Mouse (Mus musculus) intestine, embryonic 16.5 days (tissue): ENCODE measurements at regions not wholly inside any gene's neighbourhood (a gene's known extent, or its start where the extent isn't known, plus 50 kb on each side); places are given as distances from the start of the nearest gene placed in this dataset.

Experiments
- ATAC-seq: fragments of 200-750 bp; cut with Nextera tagmentation; 2 replicates; pipeline ENCODE4 v1.8.0; 2017; ENCODE audit warnings: moderate TSS enrichment, moderate library complexity
- H3K27ac ChIP-seq: fragments of 300-500 bp; sonication (generic); 2 replicates; pipeline ENCODE4 v1.5.1; 2014; ENCODE audit warnings: mild to moderate bottlenecking, low read length
- H3K27me3 ChIP-seq: fragments of 300-500 bp; sonication (generic); replicated peaks from 2 replicates; pipeline ENCODE4 v1.6.1; 2014; ENCODE audit warnings: low read length, control low read depth, mixed read lengths; ENCODE audit not compliant: control insufficient read depth, insufficient read depth
- H3K36me3 ChIP-seq: fragments of 300-500 bp; sonication (generic); 2 replicates; pipeline ENCODE4 v1.6.1; 2014; ENCODE audit warnings: low read length, control low read depth; ENCODE audit not compliant: control insufficient read depth, insufficient read depth
- H3K4me1 ChIP-seq: fragments of 300-500 bp; sonication (generic); 2 replicates; pipeline ENCODE4 v1.6.1; 2014; ENCODE audit warnings: low read length, control low read depth, mixed read lengths; ENCODE audit not compliant: control insufficient read depth, insufficient read depth
- H3K4me2 ChIP-seq: fragments of 300-500 bp; sonication (generic); 2 replicates; pipeline ENCODE4 v1.6.1; 2014; ENCODE audit warnings: low read depth, low read length, control low read depth
- H3K4me3 ChIP-seq: fragments of 300-500 bp; sonication (generic); 2 replicates; pipeline ENCODE4 v1.5.1; 2014; ENCODE audit warnings: mild to moderate bottlenecking, low read length
- H3K9ac ChIP-seq: fragments of 300-500 bp; sonication (generic); 2 replicates; pipeline ENCODE4 v1.6.1; 2014; ENCODE audit warnings: low read depth, low read length
- H3K9me3 ChIP-seq: fragments of 300-500 bp; sonication (generic); 2 replicates; pipeline ENCODE4 v1.6.1; 2016; ENCODE audit warnings: low read length, control low read depth; ENCODE audit not compliant: control insufficient read depth
- WGBS: fragments of 180-500 bp; shearing (Covaris S2); extraction: QIAGEN DNeasy Blood & Tissue Kit; methylation state at CpG from one replicate; pipeline ENCODE4 v1.1.7; 2014; 5-methylcytosine and 5-hydroxymethylcytosine counted together

DNA sequence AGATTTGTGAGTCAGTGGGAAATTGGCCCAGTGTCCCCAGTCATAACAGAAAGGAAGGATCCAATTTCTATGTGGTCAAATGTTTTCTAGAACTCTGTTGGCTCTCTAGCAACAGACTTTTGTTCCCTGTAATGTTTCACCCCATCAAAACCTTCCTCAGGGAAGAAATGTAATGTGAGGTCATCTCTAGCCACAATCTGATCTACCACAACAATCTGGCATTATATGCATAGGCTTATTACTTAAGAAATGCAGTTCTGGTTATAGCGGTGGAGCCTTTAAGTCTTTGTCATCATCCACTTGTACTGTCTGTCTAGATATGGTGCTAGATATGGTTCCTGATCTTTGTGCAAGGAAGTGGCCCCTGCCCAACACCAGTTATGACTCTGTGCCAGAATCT is 178.4 kb upstream of the Pdzrn3 start:
- H3K4me3 ChIP-seq: no peak overlapping the region
- no peaks in the 10 kb centered on the region for H3K9me3 ChIP-seq
- H3K27me3 ChIP-seq: no peaks in the 10 kb centered on the region
- H3K4me1 ChIP-seq: no peaks in the 10 kb centered on the region
- H3K4me2 ChIP-seq: no peak overlapping the region
- H3K36me3 ChIP-seq: no peaks in the 10 kb centered on the region
- no peak overlapping the region for H3K27ac ChIP-seq
- 93% methylated on average over 1 of the region's 1 CpGs for WGBS
- H3K9ac ChIP-seq: no peak overlapping the region
- ATAC-seq: no peak

DNA sequence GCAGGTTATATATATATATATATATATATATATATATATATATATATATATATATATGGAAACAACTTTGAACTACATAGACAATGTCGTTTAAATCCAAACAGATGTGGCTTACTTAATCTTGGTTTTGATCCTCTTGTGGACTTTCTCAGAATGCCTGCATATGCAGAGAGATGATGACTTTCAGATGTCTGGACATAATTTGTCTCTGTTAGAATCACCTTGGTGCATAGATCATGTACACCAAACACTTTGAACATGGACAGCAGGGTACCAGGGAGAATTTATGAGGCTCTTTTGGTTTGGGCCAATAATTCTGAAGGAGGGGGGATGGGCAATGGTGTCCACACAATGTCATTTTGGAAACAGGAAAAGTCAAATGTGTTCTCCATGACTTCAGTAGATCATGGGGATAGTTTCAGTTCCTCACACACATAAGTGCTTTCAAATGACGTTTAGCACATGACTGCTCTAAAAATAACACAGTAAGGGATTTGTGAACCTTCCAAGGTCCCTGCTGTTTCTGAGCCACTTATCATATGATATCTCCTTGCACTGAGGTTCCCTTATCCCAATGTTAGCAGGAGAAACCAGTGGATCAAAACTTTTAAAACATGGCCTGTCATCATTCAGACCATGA is 177.4 kb upstream of the Pdzrn3 start:
- H3K27ac ChIP-seq: no peak overlapping the region
- no peaks in the 10 kb centered on the region for H3K27me3 ChIP-seq
- H3K4me3 ChIP-seq: no peak overlapping the region
- H3K36me3 ChIP-seq: no peaks in the 10 kb centered on the region
- no peak for ATAC-seq
- no peak overlapping the region for H3K9ac ChIP-seq
- 45% methylated on average over 2 of the region's 2 CpGs for WGBS
- no peaks in the 10 kb centered on the region for H3K9me3 ChIP-seq
- no peaks in the 10 kb centered on the region for H3K4me1 ChIP-seq
- H3K4me2 ChIP-seq: no peak overlapping the region

DNA sequence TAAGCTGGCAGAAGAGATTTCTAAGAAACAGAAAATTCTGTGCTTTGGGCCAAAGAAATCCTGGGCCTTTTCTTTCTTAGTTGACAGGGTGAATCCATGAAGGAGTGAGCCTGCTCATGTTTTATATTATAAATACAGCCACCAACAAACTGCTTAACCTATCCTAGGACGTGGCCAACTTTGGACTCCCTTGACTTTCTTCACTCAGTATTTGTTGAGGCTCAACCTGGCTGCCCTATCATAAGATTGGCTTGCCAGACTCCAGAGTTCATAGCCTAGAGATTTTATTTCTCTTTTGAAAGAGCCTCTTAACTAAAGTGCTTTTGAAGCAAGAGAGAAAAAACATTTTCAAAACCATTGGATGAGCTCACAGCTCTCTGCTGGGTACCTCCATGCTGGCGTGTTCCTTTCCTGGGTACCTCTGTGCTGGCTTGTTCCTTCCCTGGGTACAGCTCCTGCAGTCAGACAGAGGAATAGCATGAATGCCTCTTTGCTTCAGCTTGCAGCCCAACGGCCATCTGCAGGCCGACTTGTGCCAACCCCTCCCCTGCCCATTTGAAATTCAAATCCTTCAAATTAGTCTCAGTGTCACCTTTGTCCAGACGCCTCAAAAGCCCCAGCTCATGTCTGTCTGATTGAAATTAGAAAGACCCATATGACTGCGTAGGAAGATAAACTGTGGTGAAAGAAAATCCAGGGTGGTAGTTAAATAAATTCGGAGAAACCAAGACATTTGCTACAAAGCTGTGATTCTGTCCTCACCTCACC is 173.0 kb upstream of the Pdzrn3 start:
- ATAC-seq: no peak
- 45% methylated on average over 7 of the region's 7 CpGs for whole genome bisulfite sequencing
- Histone ChIP-seq H3K4me2 (no peak overlapping the region), H3K9ac (no peak overlapping the region), H3K27ac (no peak overlapping the region), H3K4me1 (no peaks in the 10 kb centered on the region), H3K9me3 (no peaks in the 10 kb centered on the region), H3K36me3 (no peaks in the 10 kb centered on the region), H3K27me3 (no peaks in the 10 kb centered on the region), H3K4me3 (no peak overlapping the region)

DNA sequence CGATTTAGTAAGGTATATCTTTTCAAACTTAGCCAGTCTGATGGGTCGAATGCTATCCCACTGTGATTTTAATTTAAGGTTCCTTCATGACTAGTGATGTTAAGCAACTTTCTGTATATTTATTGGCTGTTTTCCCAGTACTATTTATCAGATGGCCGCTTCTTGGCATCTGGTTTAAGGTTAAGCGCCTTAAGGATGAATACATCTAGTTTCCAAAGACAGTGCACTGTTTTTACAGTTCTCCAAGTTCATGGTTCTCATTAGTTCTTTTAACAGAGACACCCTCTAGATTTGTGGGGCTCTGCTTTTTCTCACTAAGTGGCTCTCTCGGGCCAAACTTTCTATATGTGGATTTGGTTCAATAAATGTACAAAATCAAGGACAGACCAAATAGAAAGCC is 159.9 kb upstream of the Pdzrn3 start:
- 0 out of 2 replicates have a peak, but pooled peaks have one; percentile 33 for ATAC-seq
- no peaks in the 10 kb centered on the region for H3K4me1 ChIP-seq
- no peak overlapping the region for H3K4me2 ChIP-seq
- H3K9me3 ChIP-seq: no peaks in the 10 kb centered on the region
- H3K27ac ChIP-seq: no peak overlapping the region
- H3K9ac ChIP-seq: no peak overlapping the region
- H3K4me3 ChIP-seq: no peak overlapping the region
- H3K36me3 ChIP-seq: no peaks in the 10 kb centered on the region
- H3K27me3 ChIP-seq: no peaks in the 10 kb centered on the region; the same call in 1 of the 2 replicates
- WGBS: 57% methylated on average over 5 of the region's 5 CpGs

DNA sequence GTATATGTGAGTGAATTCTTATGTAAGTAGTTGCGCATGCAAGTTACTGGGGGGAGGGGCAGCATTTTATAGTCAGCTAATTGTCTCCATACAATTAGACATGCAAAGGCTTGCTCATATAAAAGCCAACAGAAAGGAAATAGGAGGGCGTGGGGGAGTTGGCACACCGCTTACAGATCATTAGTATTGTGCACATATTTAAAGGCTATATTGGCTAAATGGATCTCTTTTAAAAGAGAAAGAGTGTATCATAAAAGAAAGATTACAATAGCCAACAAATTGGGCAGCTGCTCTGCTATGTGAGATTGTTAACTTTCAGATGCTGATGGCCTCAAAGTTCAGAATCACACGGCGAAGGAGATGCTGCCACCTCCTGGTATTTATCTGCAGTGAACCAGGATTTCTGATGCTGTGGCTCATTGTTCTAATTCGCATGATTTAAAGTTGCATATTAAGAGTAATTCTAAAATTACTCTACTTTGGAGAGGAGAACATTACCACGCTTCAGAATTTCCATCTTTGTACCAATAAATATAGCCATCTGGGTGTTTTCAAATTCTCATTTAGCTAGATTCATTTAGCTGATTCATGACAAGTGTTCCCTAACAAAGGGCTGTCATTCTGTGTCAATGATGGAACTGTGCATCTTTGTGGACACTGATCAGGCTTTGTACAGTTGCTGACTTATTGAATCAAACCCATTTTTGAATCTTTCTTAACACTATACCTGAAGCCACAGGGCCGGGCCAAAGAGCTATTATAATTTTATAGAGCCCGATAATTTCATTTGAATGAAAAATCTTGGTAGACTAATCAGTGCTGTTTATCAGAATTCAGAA is 156.7 kb upstream of the Pdzrn3 start:
- no peaks in the 10 kb centered on the region for H3K9me3 ChIP-seq
- no peaks in the 10 kb centered on the region for H3K36me3 ChIP-seq
- no peak for ATAC-seq
- H3K9ac ChIP-seq: no peak overlapping the region
- H3K27me3 ChIP-seq: no peaks in the 10 kb centered on the region; the same call in 1 of the 2 replicates
- H3K4me3 ChIP-seq: no peak overlapping the region
- WGBS: 50% methylated on average over 9 of the region's 9 CpGs
- H3K4me2 ChIP-seq: no peak overlapping the region
- no peaks in the 10 kb centered on the region for H3K4me1 ChIP-seq
- no peak overlapping the region for H3K27ac ChIP-seq

DNA sequence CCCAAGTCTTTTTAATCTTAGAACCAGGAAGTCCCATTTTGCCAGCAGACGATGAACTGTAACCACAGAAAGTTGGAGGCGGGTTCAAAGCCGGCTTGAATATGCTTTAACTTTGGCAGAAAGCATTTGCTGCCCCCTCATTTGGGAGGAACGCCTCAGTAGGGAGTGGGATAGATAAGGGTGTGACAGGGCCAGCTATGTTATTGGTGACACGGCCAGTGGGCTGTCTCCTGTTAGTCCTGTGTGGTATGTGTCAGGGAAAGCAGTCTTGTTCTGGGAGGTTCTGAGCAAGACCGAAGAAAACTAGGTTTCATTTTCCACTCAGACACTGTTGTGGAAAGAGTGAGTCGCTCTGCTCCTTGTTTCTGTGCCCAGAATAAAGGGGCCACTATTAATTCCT is 154.7 kb upstream of the Pdzrn3 start:
- 49% methylated on average over 7 of the region's 7 CpGs for WGBS
- no peak overlapping the region for H3K4me3 ChIP-seq

DNA sequence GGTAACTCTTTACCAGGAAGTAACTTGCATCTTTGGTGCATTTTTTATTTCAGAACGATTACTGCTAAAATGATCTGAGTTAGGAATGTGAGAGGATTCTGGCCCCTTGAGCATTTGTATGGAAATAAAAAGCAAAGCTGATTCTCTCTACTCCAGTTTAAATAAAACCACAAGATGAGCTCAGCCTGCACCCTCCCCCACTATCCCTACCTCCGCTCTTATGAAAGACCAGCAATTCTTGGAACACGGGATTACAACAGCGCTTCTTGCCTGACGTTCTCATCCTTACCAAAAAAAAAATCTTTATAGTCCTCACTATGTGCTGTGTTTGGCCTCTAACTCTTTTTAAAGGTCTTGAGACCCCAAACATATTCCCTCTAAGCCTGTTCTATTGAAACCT is 154.2 kb upstream of the Pdzrn3 start:
- Histone ChIP-seq H3K4me3 (no peak overlapping the region), H3K27me3 (no peaks in the 10 kb centered on the region; the same call in 1 of the 2 replicates), H3K9me3 (no peaks in the 10 kb centered on the region), H3K4me1 (no peaks in the 10 kb centered on the region), H3K27ac (no peak overlapping the region), H3K36me3 (no peaks in the 10 kb centered on the region), H3K9ac (no peak overlapping the region), H3K4me2 (no peak overlapping the region)
- no peak for ATAC-seq
- 73% methylated on average over 5 of the region's 5 CpGs for WGBS

More for the DNA sequence above, 154.7 kb upstream of the Pdzrn3 start:
- Histone ChIP-seq H3K27me3 (no peaks in the 10 kb centered on the region; the same call in 1 of the 2 replicates), H3K4me2 (no peak overlapping the region), H3K27ac (no peak overlapping the region), H3K9me3 (no peaks in the 10 kb centered on the region), H3K9ac (no peak overlapping the region), H3K4me1 (no peaks in the 10 kb centered on the region), H3K36me3 (no peaks in the 10 kb centered on the region)
- ATAC-seq: no peak

DNA sequence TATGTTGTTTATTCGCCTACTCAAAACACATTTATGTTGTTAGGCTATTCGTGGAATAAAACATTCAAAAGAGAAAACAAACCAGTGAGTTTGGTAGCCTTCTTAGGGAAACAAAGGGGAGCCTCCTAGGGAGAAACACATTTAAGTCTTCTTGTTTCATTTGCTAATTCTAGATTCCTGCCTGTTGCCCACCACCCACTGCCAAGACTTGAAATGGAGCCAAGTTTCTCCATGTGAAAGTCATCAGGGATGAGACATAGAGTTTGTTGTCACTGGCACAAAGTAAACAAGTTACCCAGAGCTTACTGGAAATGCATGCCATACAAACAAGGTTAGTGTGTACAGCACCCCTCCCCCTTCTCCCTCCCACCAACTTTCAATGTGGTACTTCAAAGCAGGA is 147.4 kb upstream of the Pdzrn3 start:
- Histone ChIP-seq H3K27ac (no peak overlapping the region), H3K27me3 (no peaks in the 10 kb centered on the region), H3K36me3 (no peaks in the 10 kb centered on the region), H3K4me1 (no peaks in the 10 kb centered on the region), H3K4me2 (no peak overlapping the region), H3K9me3 (no peaks in the 10 kb centered on the region), H3K4me3 (no peak overlapping the region), H3K9ac (no peak overlapping the region)
- ATAC-seq: no peak
- 61% methylated on average over 2 of the region's 2 CpGs for WGBS

DNA sequence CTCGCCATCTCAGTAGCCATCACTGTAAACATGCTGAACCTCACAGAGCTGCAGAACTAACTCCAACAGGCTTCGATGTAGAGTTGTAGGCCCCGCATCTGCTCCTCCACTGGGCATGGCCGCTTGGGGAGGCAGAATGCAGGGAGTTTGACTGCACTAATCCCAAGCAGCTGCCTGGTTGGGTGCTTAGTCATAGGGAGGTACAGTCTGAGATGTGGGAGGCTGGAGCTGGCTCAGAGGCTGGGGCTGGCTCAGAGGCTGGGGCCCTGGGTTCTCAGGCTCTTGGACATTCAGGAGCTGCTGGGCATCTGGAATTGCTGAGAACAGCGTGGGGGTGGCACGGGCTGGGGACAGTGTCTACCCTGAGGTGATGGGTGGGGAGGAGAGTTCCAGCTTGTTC is 143.6 kb upstream of the Pdzrn3 start:
- no peaks in the 10 kb centered on the region for H3K27me3 ChIP-seq
- no peaks in the 10 kb centered on the region for H3K9me3 ChIP-seq
- WGBS: 92% methylated on average over 6 of the region's 6 CpGs
- ATAC-seq: no peak
- H3K4me3 ChIP-seq: no peak overlapping the region
- H3K4me1 ChIP-seq: peaks cover 10% of the 10 kb centered on the region
- H3K4me2 ChIP-seq: no peak overlapping the region
- H3K9ac ChIP-seq: no peak overlapping the region
- H3K27ac ChIP-seq: no peak overlapping the region
- H3K36me3 ChIP-seq: no peaks in the 10 kb centered on the region
